ENCODE assay signal across 8 mouse cellular contexts in the genomic region with DNA sequence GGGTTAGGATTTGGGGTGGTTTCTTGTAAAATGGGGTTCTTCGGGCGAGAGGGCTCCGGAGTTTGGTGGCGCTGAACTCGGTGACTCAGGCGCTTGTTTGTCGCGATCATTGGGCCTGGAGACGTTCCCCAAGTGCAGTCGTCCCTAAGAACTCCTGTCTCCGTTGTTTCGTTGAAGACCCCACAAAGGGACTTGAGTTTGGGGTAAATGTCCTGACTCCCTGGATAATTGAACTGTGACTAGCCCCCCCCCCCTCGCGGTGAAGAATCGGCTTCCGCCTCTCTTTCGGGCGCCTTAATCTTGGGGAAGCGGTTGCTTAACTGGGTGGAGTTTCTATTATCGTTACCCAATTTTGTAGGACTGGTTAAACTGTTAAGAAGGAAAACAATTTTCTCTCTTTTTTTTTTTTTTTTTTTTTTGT. TPM values are rescaled to one million over a fixed set of nuclear protein-coding genes. Genes with fewer than 3 reads are reported as not detected.
DNase-seq lines count a peak whose midpoint lies in the region; ATAC-seq and TF ChIP-seq lines count a peak whose summit lies in the region.

No protein-coding gene starts in this region.

- peaks cover 25% of the 10 kb centered on the region for H3K4me1 ChIP-seq in forebrain, postnatal 0 days (ENCODE audit: insufficient read depth)
- H3K4me1 ChIP-seq in liver, embryonic 11.5 days (replicated peaks; ENCODE audit: control insufficient read depth, insufficient read depth, low read length), result peaks cover 16% of the 10 kb centered on the region

- no peaks in the 10 kb centered on the region for H3K27me3 ChIP-seq in forebrain, postnatal 0 days (ENCODE audit: insufficient read depth, low read length)
- H3K27me3 ChIP-seq in liver, embryonic 11.5 days (replicated peaks; ENCODE audit: control insufficient read depth, insufficient read depth, low read length), result no peaks in the 10 kb centered on the region
- H3K27me3 ChIP-seq in myocyte (ENCODE audit: control insufficient read depth, insufficient read depth, insufficient read length), result no peaks in the 10 kb centered on the region

- TF ChIP-seq CTCF in forebrain, postnatal 0 days (IDR thresholded peaks at IDR 0.05; ENCODE audit: low read depth), result no peak

- no peaks in the 10 kb centered on the region for H3K9me3 ChIP-seq in forebrain, postnatal 0 days (ENCODE audit: low read length)
- H3K9me3 ChIP-seq in liver, embryonic 11.5 days (ENCODE audit: control insufficient read depth, low read length), result no peaks in the 10 kb centered on the region

- peak overlapping the region; percentile 32 for H3K4me2 ChIP-seq in forebrain, postnatal 0 days (ENCODE audit: low read depth)
- no peak overlapping the region; the same call in 1 of the 2 replicates for H3K4me2 ChIP-seq in liver, embryonic 11.5 days
- peak overlapping the region; percentile 96 for H3K4me2 ChIP-seq in myocyte (ENCODE audit: low read depth)

- H3ac ChIP-seq in myocyte (ENCODE audit: control insufficient read depth, insufficient read length), result peak overlapping the region; percentile 75

- 0% methylated on average over 20 of the region's 20 CpGs for WGBS in forebrain, postnatal 0 days
- under 1% methylated on average over 20 of the region's 20 CpGs for WGBS in liver, embryonic 11.5 days

- H3K27ac ChIP-seq in forebrain, postnatal 0 days (ENCODE audit: low read depth, low read length), result peak overlapping the region; percentile 98
- peak overlapping the region; percentile 95 for H3K27ac ChIP-seq in liver, embryonic 11.5 days (ENCODE audit: low read depth, low read length)

- H3K79me2 ChIP-seq in myocyte (ENCODE audit: control insufficient read depth, insufficient read depth), result peaks cover 56% of the 10 kb centered on the region

- no peak; the same call in 1 of the 2 replicates for ATAC-seq in forebrain, postnatal 0 days
- ATAC-seq in liver, embryonic 11.5 days (replicated peaks; ENCODE audit: low FRiP score), result peak; percentile 47

- H3K36me3 ChIP-seq in forebrain, postnatal 0 days (ENCODE audit: insufficient read depth), result peaks cover 13% of the 10 kb centered on the region
- peaks cover 25% of the 10 kb centered on the region for H3K36me3 ChIP-seq in liver, embryonic 11.5 days (ENCODE audit: control insufficient read depth, insufficient read depth, low read length)
- H3K36me3 ChIP-seq in myocyte (ENCODE audit: control insufficient read depth, insufficient read depth), result peaks cover 31% of the 10 kb centered on the region

- peak; percentile 27 to 66 for DNase-seq in lung, adult 18-20 months
- DNase-seq in lung, postnatal 4 days, result no peak
- DNase-seq in brain, embryonic 18.5 days (ENCODE audit: low read depth, low spot score), result peak; percentile 14
- no peak for DNase-seq in forebrain, postnatal 0 days
- no peak for DNase-seq in liver, embryonic 11.5 days (ENCODE audit: low spot score)
- no peak for DNase-seq in right cerebral cortex, postnatal 4 days
- DNase-seq in layer of hippocampus, postnatal 10 days (ENCODE audit: low spot score in 2 of 2), result no peak

- H3K4me3 ChIP-seq in forebrain, postnatal 0 days (ENCODE audit: low read depth, low read length), result peak overlapping the region; percentile 100
- H3K4me3 ChIP-seq in liver, embryonic 11.5 days (ENCODE audit: low read depth, low read length), result peak overlapping the region; percentile 95
- H3K4me3 ChIP-seq in myocyte, result peak overlapping the region; percentile 99

- TF ChIP-seq POLR2A in myocyte (IDR thresholded peaks at IDR 0.05; ENCODE audit: insufficient read length, low read depth), result no peak

- H3K9ac ChIP-seq in forebrain, postnatal 0 days, result peak overlapping the region; percentile 99
- H3K9ac ChIP-seq in liver, embryonic 11.5 days (ENCODE audit: low read depth, low read length), result peak overlapping the region; percentile 100

TF ChIP-seq in myocyte, 11 proteins besides CTCF, POLR2A, EP300 and RAD21:
- no peak for TF ChIP-seq MYOG (IDR thresholded peaks at IDR 0.05; ENCODE audit: control insufficient read depth in 1 of 3, insufficient read depth in 1 of 3, insufficient read length in 2 of 3, low read depth in 2 of 3)
- no peak for TF ChIP-seq E2F4 (IDR thresholded peaks at IDR 0.05; ENCODE audit: insufficient read depth)
- no peak for TF ChIP-seq USF1 (IDR thresholded peaks at IDR 0.05; ENCODE audit: low read depth)
- no peak for TF ChIP-seq REST (IDR thresholded peaks at IDR 0.05; ENCODE audit: insufficient read depth, insufficient read length)
- TF ChIP-seq TCF12 (IDR thresholded peaks at IDR 0.05; ENCODE audit: insufficient read depth, poor library complexity, severe bottlenecking), result no peak
- TF ChIP-seq CEBPB (IDR thresholded peaks at IDR 0.05; ENCODE audit: insufficient read depth, poor library complexity, severe bottlenecking), result no peak
- no peak for TF ChIP-seq TCF3 (IDR thresholded peaks at IDR 0.05; ENCODE audit: insufficient read length, low read depth)
- TF ChIP-seq MAX (IDR thresholded peaks at IDR 0.05; ENCODE audit: low read depth), result no peak
- no peak for TF ChIP-seq POLR2AphosphoS2 (IDR thresholded peaks at IDR 0.05; ENCODE audit: insufficient read length, low read depth)
- TF ChIP-seq SRF (IDR thresholded peaks at IDR 0.05; ENCODE audit: control insufficient read depth, insufficient read length, low read depth), result no peak
- TF ChIP-seq MYOD1 (IDR thresholded peaks at IDR 0.05; ENCODE audit: control insufficient read depth in 1 of 3, insufficient read length in 2 of 3, low read depth in 2 of 3), result no peak

RNA-seq across cellular contexts. Expression of a gene that starts 0.6 kb away (rescaled TPM):
- 250 and 264 TPM in 2 replicates for total RNA-seq in forebrain, postnatal 0 days (2014; rRNA removed)
- 163 and 171 TPM in 2 replicates for polyA plus RNA-seq in forebrain, postnatal 0 days (2015; fragmentation: Nextera tagmentation; extraction: Ambion mirVana)
- polyA plus RNA-seq in liver, embryonic 11.5 days (2014; fragmentation: Nextera tagmentation; extraction: Ambion mirVana), result 244 and 245 TPM in 2 replicates
- polyA plus RNA-seq in myocyte (2012; fragmentation: generic; extraction: Trizol), result 65.6 TPM
- 100 to 1,000 TPM; 152 to 164 TPM for total RNA-seq in layer of hippocampus, postnatal 10 days (2021)

RNA-seq across cellular contexts. Expression of a gene that starts 5.8 kb away (rescaled TPM):
- total RNA-seq in forebrain, postnatal 0 days (2014; rRNA removed), result 41.8 and 43.2 TPM in 2 replicates
- 30.8 and 47.6 TPM in 2 replicates for polyA plus RNA-seq in forebrain, postnatal 0 days (2015; fragmentation: Nextera tagmentation; extraction: Ambion mirVana)
- polyA plus RNA-seq in liver, embryonic 11.5 days (2014; fragmentation: Nextera tagmentation; extraction: Ambion mirVana), result 15.9 and 16.1 TPM in 2 replicates
- polyA plus RNA-seq in myocyte (2012; fragmentation: generic; extraction: Trizol), result 7.0 TPM
- total RNA-seq in layer of hippocampus, postnatal 10 days (2021), result 10 to 100 TPM; 43.5 to 46.0 TPM

RNA-seq across cellular contexts. Expression of a gene that starts 44.8 kb away (rescaled TPM):
- total RNA-seq in forebrain, postnatal 0 days (2014; rRNA removed), result 30.2 and 33.4 TPM in 2 replicates
- polyA plus RNA-seq in forebrain, postnatal 0 days (2015; fragmentation: Nextera tagmentation; extraction: Ambion mirVana), result 280 and 310 TPM in 2 replicates
- polyA plus RNA-seq in liver, embryonic 11.5 days (2014; fragmentation: Nextera tagmentation; extraction: Ambion mirVana), result 256 and 289 TPM in 2 replicates
- polyA plus RNA-seq in myocyte (2012; fragmentation: generic; extraction: Trizol), result 74.9 TPM
- 100 to 1,000 TPM; 106 to 116 TPM for total RNA-seq in layer of hippocampus, postnatal 10 days (2021)

Comparison
In these comparisons a context has a peak if more than half of its experiments do, and no peak if none do; other contexts are left out.
1. DNase-seq: peak in lung, adult 18-20 months (2 of 2) and brain, embryonic 18.5 days (single experiment); none in lung, postnatal 4 days (0 of 2), forebrain, postnatal 0 days (single experiment), liver, embryonic 11.5 days (single experiment), right cerebral cortex, postnatal 4 days (single experiment) and layer of hippocampus, postnatal 10 days (0 of 2).
2. Peak in every context shown above with its lines, with median percentiles within 50 percentile points of each other: H3K4me3 ChIP-seq.